Mouse (Mus musculus) bone marrow, adult 2 months (tissue): Measurements from ENCODE around the gene Etnk1.

Experiments
- CTCF ChIP-seq: fragments of 200-500 bp; IDR thresholded peaks from 2 replicates; pipeline ENCODE4 v1.5.1; 2011; ENCODE audit warnings: low read length, control low read depth; ENCODE audit not compliant: control insufficient read depth, insufficient read depth
- POLR2A ChIP-seq: fragments of 200-500 bp; IDR thresholded peaks from 2 replicates; pipeline ENCODE4 v1.6.1; 2011; ENCODE audit warnings: low read depth, mild to moderate bottlenecking, control low read depth, low read length, borderline replicate concordance; ENCODE audit not compliant: control insufficient read depth

DNA sequence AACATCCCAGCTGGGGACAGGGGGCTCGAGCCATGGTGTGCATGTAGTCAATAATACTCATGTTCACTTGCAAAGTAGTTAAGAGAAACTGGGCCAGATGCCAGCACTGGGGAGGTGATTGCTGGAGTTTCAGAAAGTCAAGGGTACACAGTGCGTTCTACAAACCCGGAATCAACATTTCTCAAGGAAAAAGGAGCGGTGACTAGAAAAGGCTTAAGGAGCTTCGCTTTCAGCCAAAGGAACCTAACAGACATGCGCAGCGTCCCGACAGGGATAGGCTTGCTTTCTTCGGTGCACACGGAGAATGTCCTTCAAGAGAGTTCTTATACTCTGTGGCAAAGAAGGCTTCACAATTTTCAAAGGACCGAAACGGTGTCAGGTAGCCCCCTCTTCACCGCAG is 12.1 kb upstream of the Etnk1 start:
- TF ChIP-seq CTCF (no peak), POLR2A (no peak)
